In genomic region chr2:145957450-145957849, GRCm38 (mm10) we compare ENCODE assay signal across 8 mouse cellular contexts. TPM values are rescaled to one million over a fixed set of nuclear protein-coding genes. Genes with fewer than 3 reads are reported as not detected.
DNase-seq lines count a peak whose midpoint lies in the region; ATAC-seq and TF ChIP-seq lines count a peak whose summit lies in the region.
"Had no signal": no experiment of that assay in that cellular context is flagged by ENCODE, and none has a peak within 500 bp of the region (broad histone marks: within the 10 kb centered on the region; RNA-seq: fewer than 3 reads in every experiment).

No protein-coding gene starts in this region.

- no peaks in the 10 kb centered on the region for H3K4me1 ChIP-seq in G1E (ENCODE audit: insufficient read depth, low read depth, low read length)

- peak; percentile 17 for DNase-seq in layer of hippocampus, adult 11-12 months (ENCODE audit: low spot score)
- no peak for DNase-seq in layer of hippocampus, adult 8-10 months (ENCODE audit: low spot score in 2 of 2)
- DNase-seq in G1E (ENCODE audit: low spot score), result peak; percentile 5
- DNase-seq in brain, embryonic 14.5 days (ENCODE audit: low read depth), result peak; percentile 86
- peak; percentile 21 for DNase-seq in lung, postnatal 36 days
- no peak for DNase-seq in ovary, postnatal 10 days (ENCODE audit: low spot score)
- DNase-seq in gastrocnemius, postnatal 25 days, result no peak

- H3K27me3 ChIP-seq in G1E (ENCODE audit: insufficient read depth, low read length), result 0 out of 2 replicates have a peak, but pooled peaks cover 3% of the 10 kb centered on the region

- H3K9me3 ChIP-seq in G1E (replicated peaks), result no peaks in the 10 kb centered on the region

- H3K36me3 ChIP-seq in G1E (replicated peaks), result no peaks in the 10 kb centered on the region

- ATAC-seq in G1E (ENCODE audit: extremely low read depth, insufficient number of reproducible peaks, low FRiP score, poor library complexity, severe bottlenecking), result peak; percentile 67; the same call in 1 of the 2 replicates

- TF ChIP-seq CTCF in G1E (IDR thresholded peaks at IDR 0.05; ENCODE audit: low read depth, low read length), result no peak
- TF ChIP-seq CTCF in brain, embryonic 14.5 days (IDR thresholded peaks at IDR 0.05; ENCODE audit: borderline replicate concordance, extremely low read depth, insufficient read depth, insufficient read length), result peak; percentile 53; the same call in 1 of the 2 replicates

- no peak for TF ChIP-seq POLR2A in brain, embryonic 14.5 days (IDR thresholded peaks at IDR 0.05; ENCODE audit: borderline replicate concordance, extremely low read depth, insufficient read depth, insufficient read length, poor library complexity, severe bottlenecking)

- no peak overlapping the region for H3K4me3 ChIP-seq in G1E (ENCODE audit: low read depth, low read length)
- H3K4me3 ChIP-seq: megakaryocyte, embryonic 14.5 days had no signal

RNA-seq across cellular contexts. Expression of gene Crnkl1, which starts 22.6 kb away (rescaled TPM):
- total RNA-seq in layer of hippocampus, adult 8-10 months (2022), result 10 to 100 TPM; 18.8 to 19.9 (median 19.3) TPM
- total RNA-seq in G1E (2014; fragmentation: Nextera tagmentation), result 26.8 and 28.6 TPM in 2 replicates
- 69.8 and 72.4 TPM in 2 replicates for total RNA-seq in G1E (2017)
- 14.6 and 23.0 TPM in 2 replicates for polyA plus RNA-seq in G1E (2012)
- polyA plus RNA-seq in brain, embryonic 14.5 days (2012; rRNA removed), result 17.3 and 17.7 TPM in 2 replicates
- total RNA-seq in gastrocnemius, postnatal 25 days (2021), result 10 to 100 TPM; 13.3 to 14.2 TPM

RNA-seq across cellular contexts. Expression of gene Cfap61, which starts 22.9 kb away (rescaled TPM):
- total RNA-seq in layer of hippocampus, adult 8-10 months (2022), result 1 to 10 TPM; 2.3 to 4.4 (median 3.5) TPM
- 1.7 TPM in 1 of 2 replicates, not detected in the other for total RNA-seq in G1E (2014; fragmentation: Nextera tagmentation)
- total RNA-seq in G1E (2017), result 0.06 and 0.22 TPM in 2 replicates
- polyA plus RNA-seq in G1E (2012), result not detected in 2 replicates
- polyA plus RNA-seq in brain, embryonic 14.5 days (2012; rRNA removed), result 2.1 and 2.9 TPM in 2 replicates
- not detected for total RNA-seq in gastrocnemius, postnatal 25 days (2021)

RNA-seq across cellular contexts. Expression of gene Naa20, which starts 55.6 kb away (rescaled TPM):
- 10 to 100 TPM; 67.6 to 70.7 (median 69.0) TPM for total RNA-seq in layer of hippocampus, adult 8-10 months (2022)
- total RNA-seq in G1E (2014; fragmentation: Nextera tagmentation) (49.5 and 60.9 TPM in 2 replicates), G1E (2017) (94.7 and 102 TPM in 2 replicates)
- 41.3 and 66.1 TPM in 2 replicates for polyA plus RNA-seq in G1E (2012)
- polyA plus RNA-seq in brain, embryonic 14.5 days (2012; rRNA removed), result 62.6 and 76.0 TPM in 2 replicates
- 10 to 100 TPM; 54.6 to 57.2 TPM for total RNA-seq in gastrocnemius, postnatal 25 days (2021)

Comparison
In these comparisons a context has a peak if more than half of its experiments do, and no peak if none do; other contexts are left out.
1. DNase-seq: peak in layer of hippocampus, adult 11-12 months (single experiment), G1E (single experiment), brain, embryonic 14.5 days (single experiment) and lung, postnatal 36 days (single experiment); none in layer of hippocampus, adult 8-10 months (0 of 2), ovary, postnatal 10 days (single experiment) and gastrocnemius, postnatal 25 days (single experiment).